Mouse (Mus musculus): ENCODE results near the gene Sept1. TPM values are rescaled to one million over a fixed set of nuclear protein-coding genes. Genes with fewer than 3 reads are reported as not detected.
A peak's percentile ranks its signal among the peaks of the same experiment; 100 is the strongest.
"Not testable (repeated sequence)": the region's sequence is repeated elsewhere in the genome, so short reads cannot be mapped to it uniquely, and the experiment has no call there.

Sept1 gene
- polyA plus RNA-seq, 1 experiment from 2014 or later, result 23.2 TPM

GRCm38 (mm10) chr7:127255965-127256364 is 23.0 kb upstream of the Sept1 start:
- Histone ChIP-seq H3K4me3 (ENCODE audit: low read length) (no peak overlapping the region), H3K9ac (ENCODE audit: low read length) (no peak overlapping the region), H3K27me3 (ENCODE audit: control insufficient read depth, insufficient read depth, low read depth, low read length) (no peaks in the 10 kb centered on the region), H3K4me1 (replicated peaks; ENCODE audit: control insufficient read depth, insufficient read depth, low read length) (peaks cover 18% of the 10 kb centered on the region), H3K36me3 (ENCODE audit: control insufficient read depth, insufficient read depth, low read length) (no peaks in the 10 kb centered on the region), H3K27ac (ENCODE audit: low read length) (no peak overlapping the region), H3K9me3 (ENCODE audit: control insufficient read depth, low read length) (no peaks in the 10 kb centered on the region), H3K4me2 (ENCODE audit: low read depth, low read length) (no peak overlapping the region)
- no peak for ATAC-seq (ENCODE audit: low read depth)
- 90% methylated on average over 2 of the region's 2 CpGs for WGBS

DNA sequence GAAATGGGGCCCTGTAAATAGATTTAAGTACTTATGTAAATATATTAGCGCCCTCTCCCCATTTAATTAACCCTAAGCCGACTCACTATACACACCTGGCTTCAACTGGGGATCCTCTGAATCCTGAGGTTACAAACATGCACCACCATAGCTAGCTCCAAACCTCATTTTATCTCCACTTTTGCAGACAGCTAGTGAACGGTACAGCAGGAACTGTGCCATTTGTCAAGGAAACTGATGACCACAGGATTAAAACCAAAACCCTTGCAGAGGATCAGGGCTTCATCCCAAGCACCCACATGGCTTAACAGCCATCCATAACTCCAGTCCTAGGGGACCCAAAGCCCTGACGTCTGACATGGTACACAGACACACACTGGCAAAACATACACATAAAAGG is 22.1 kb upstream of the Sept1 start:
- Histone ChIP-seq H3K36me3 (ENCODE audit: control insufficient read depth, insufficient read depth, low read length) (no peaks in the 10 kb centered on the region), H3K9me3 (ENCODE audit: control insufficient read depth, low read length) (no peaks in the 10 kb centered on the region), H3K27ac (ENCODE audit: low read length) (peak overlapping the region; percentile 81; the same call in 1 of the 2 replicates), H3K4me2 (ENCODE audit: low read depth, low read length) (peak overlapping the region; percentile 91), H3K9ac (ENCODE audit: low read length) (peak overlapping the region; percentile 78), H3K4me3 (ENCODE audit: low read length) (peak overlapping the region; percentile 72), H3K27me3 (ENCODE audit: control insufficient read depth, insufficient read depth, low read depth, low read length) (no peaks in the 10 kb centered on the region), H3K4me1 (replicated peaks; ENCODE audit: control insufficient read depth, insufficient read depth, low read length) (peaks cover 16% of the 10 kb centered on the region)
- WGBS, result 14% methylated on average over 4 of the region's 4 CpGs
- ATAC-seq (ENCODE audit: low read depth), result no peak

GRCm38 (mm10) chr7:127253821-127254769 is 21.2 kb upstream of the Sept1 start:
- Histone ChIP-seq H3K4me1 (replicated peaks; ENCODE audit: control insufficient read depth, insufficient read depth, low read length) (peaks cover 10% of the 10 kb centered on the region), H3K4me2 (ENCODE audit: low read depth, low read length) (peak overlapping the region; percentile 91)
- WGBS, result under 1% methylated on average over 136 of the region's 136 CpGs

GRCm38 (mm10) chr7:127253341-127253740 is 20.4 kb upstream of the Sept1 start:
- ATAC-seq (ENCODE audit: low read depth), result no peak
- 0 out of 2 replicates have a peak, but pooled peaks cover 3% of the 10 kb centered on the region for H3K36me3 ChIP-seq (ENCODE audit: control insufficient read depth, insufficient read depth, low read length)

More at GRCm38 (mm10) chr7:127253821-127254769, 21.2 kb upstream of the Sept1 start:
- Histone ChIP-seq H3K27ac (ENCODE audit: low read length) (peak overlapping the region; percentile 84), H3K9me3 (ENCODE audit: control insufficient read depth, low read length) (no peaks in the 10 kb centered on the region), H3K9ac (ENCODE audit: low read length) (peak overlapping the region; percentile 81), H3K36me3 (ENCODE audit: control insufficient read depth, insufficient read depth, low read length) (no peaks in the 10 kb centered on the region), H3K4me3 (ENCODE audit: low read length) (peak overlapping the region; percentile 72), H3K27me3 (ENCODE audit: control insufficient read depth, insufficient read depth, low read depth, low read length) (no peaks in the 10 kb centered on the region)
- ATAC-seq (ENCODE audit: low read depth), result peak; percentile 94

DNA sequence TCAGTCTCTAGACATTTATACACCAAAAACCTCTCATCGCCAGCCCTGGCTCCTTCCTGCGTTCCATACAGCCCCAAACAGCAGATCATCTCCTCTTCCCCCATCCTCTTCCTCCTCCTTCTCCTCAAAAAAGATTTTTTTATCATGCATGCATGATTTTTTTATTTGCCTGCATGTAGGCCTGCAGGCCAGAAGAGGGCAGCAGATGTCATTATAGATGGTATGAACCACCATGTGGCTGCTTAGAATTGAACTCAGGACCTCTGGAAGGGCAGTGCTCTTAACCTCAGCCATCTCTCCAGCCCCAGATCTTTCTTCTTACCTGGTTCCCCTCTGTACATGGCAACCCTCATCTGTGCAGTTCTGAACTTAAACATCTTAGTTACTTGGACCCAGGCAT is 19.5 kb upstream of the Sept1 start:
- Histone ChIP-seq H3K4me1 (replicated peaks; ENCODE audit: control insufficient read depth, insufficient read depth, low read length) (peaks cover 10% of the 10 kb centered on the region), H3K9me3 (ENCODE audit: control insufficient read depth, low read length) (no peaks in the 10 kb centered on the region), H3K27me3 (ENCODE audit: control insufficient read depth, insufficient read depth, low read depth, low read length) (no peaks in the 10 kb centered on the region), H3K9ac (ENCODE audit: low read length) (no peak overlapping the region), H3K36me3 (ENCODE audit: control insufficient read depth, insufficient read depth, low read length) (0 out of 2 replicates have a peak, but pooled peaks cover 3% of the 10 kb centered on the region), H3K27ac (ENCODE audit: low read length) (no peak overlapping the region), H3K4me3 (ENCODE audit: low read length) (no peak overlapping the region), H3K4me2 (ENCODE audit: low read depth, low read length) (no peak overlapping the region)
- WGBS, result 72% methylated on average over 2 of the region's 2 CpGs
- ATAC-seq (ENCODE audit: low read depth), result no peak

More at GRCm38 (mm10) chr7:127253341-127253740, 20.4 kb upstream of the Sept1 start:
- 67% methylated on average over 6 of the region's 6 CpGs for WGBS
- Histone ChIP-seq H3K4me1 (replicated peaks; ENCODE audit: control insufficient read depth, insufficient read depth, low read length) (peaks cover 10% of the 10 kb centered on the region), H3K9me3 (ENCODE audit: control insufficient read depth, low read length) (no peaks in the 10 kb centered on the region), H3K4me3 (ENCODE audit: low read length) (peak overlapping the region; percentile 72), H3K9ac (ENCODE audit: low read length) (peak overlapping the region; percentile 81), H3K27me3 (ENCODE audit: control insufficient read depth, insufficient read depth, low read depth, low read length) (no peaks in the 10 kb centered on the region), H3K4me2 (ENCODE audit: low read depth, low read length) (peak overlapping the region; percentile 91), H3K27ac (ENCODE audit: low read length) (peak overlapping the region; percentile 84)

DNA sequence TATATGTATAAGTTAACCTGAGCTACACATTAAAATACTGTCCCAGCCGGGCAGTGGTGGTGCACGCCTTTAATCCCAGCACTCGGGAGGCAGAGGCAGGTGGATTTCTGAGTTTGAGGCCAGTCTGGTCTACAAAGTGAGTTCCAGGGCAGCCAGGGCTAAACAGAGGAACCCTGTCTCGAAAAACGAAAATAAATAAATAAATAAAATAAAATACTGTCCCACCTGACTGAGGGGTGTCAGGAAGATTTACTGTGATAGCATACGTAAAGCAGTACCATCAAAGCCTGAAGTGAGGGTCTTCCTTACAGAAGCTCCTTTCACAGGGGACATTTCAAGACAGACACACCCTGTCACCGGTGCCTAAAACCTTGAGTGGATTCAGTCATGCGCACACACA is 17.6 kb upstream of the Sept1 start:
- not testable (repeated sequence) for H3K36me3 ChIP-seq (ENCODE audit: control insufficient read depth, insufficient read depth, low read length)
- WGBS, result 84% methylated on average over 8 of the region's 8 CpGs

DNA sequence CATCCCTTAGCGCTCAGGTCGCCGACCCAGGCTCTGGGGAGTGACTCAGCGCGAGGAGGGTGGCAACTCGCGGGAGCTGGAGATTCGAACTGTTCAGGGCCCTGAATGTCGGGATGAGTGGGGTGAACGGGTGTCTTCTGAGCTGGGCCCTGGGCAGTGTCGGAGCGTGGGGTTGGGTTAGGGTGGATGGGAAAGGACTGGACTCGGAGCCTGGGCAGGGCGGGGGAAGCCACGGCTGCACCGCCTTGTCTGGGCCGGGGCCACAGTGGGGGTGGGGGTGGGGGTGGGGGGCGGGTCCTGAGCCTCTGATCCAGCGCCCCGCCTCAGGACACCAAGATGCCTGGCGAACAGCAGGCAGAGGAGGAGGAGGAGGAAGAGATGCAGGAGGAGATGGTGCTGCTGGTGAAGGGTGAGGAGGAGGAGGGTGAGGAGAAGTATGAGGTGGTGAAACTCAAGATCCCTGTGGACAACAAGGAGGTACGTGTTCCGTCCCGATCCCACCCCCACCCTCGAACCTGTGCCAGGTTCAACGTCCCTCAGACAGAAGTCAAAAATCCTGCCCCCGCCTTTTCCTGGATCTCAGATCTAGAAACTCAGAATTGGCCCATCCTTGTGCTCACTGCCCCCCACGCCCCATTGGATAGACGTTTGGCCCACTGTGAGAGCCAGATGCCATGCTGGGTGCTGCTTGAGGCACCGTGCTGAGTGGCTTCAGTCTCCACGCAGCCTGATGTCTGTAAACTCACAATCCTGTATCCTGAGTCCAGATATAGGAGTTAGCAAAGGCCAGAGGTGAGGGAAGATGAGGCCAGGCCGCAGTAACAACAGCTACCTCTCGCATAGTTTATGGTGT is 12.0 kb upstream of the Sept1 start:
- H3K4me2 ChIP-seq (ENCODE audit: low read depth, low read length), result peak overlapping the region; percentile 84
- H3K4me3 ChIP-seq (ENCODE audit: low read length), result peak overlapping the region; percentile 94
- peaks cover 5% of the 10 kb centered on the region; the same call in 1 of the 2 replicates for H3K36me3 ChIP-seq (ENCODE audit: control insufficient read depth, insufficient read depth, low read length)
- H3K9ac ChIP-seq (ENCODE audit: low read length), result peak overlapping the region; percentile 97
- H3K4me1 ChIP-seq (replicated peaks; ENCODE audit: control insufficient read depth, insufficient read depth, low read length), result peaks cover 19% of the 10 kb centered on the region
- H3K27ac ChIP-seq (ENCODE audit: low read length), result peak overlapping the region; percentile 95
- no peaks in the 10 kb centered on the region for H3K27me3 ChIP-seq (ENCODE audit: control insufficient read depth, insufficient read depth, low read depth, low read length)
- H3K9me3 ChIP-seq (ENCODE audit: control insufficient read depth, low read length), result 0 out of 2 replicates have a peak, but pooled peaks cover 2% of the 10 kb centered on the region
- WGBS, result 7% methylated on average over 33 of the region's 33 CpGs
- ATAC-seq (ENCODE audit: low read depth), result peak; percentile 82

More for the DNA sequence above, 17.6 kb upstream of the Sept1 start:
- H3K9ac ChIP-seq (ENCODE audit: low read length); H3K27me3 ChIP-seq (ENCODE audit: control insufficient read depth, insufficient read depth, low read depth, low read length); H3K9me3 ChIP-seq (ENCODE audit: control insufficient read depth, low read length); H3K4me2 ChIP-seq (ENCODE audit: low read depth, low read length); H3K27ac ChIP-seq (ENCODE audit: low read length); ATAC-seq (ENCODE audit: low read depth); H3K4me3 ChIP-seq (ENCODE audit: low read length): not testable (repeated sequence)
- H3K4me1 ChIP-seq (replicated peaks; ENCODE audit: control insufficient read depth, insufficient read depth, low read length), result peaks cover 19% of the 10 kb centered on the region

- H3K9me3 ChIP-seq (ENCODE audit: control insufficient read depth, low read length), result 0 out of 2 replicates have a peak, but pooled peaks cover 2% of the 10 kb centered on the region
- peak; percentile 98 for ATAC-seq (ENCODE audit: low read depth)
- H3K4me2 ChIP-seq (ENCODE audit: low read depth, low read length), result peak within 1 kb of the TSS; percentile 84
- H3K36me3 ChIP-seq (ENCODE audit: control insufficient read depth, insufficient read depth, low read length), result peaks cover 5% of the 10 kb centered on the region; the same call in 1 of the 2 replicates
- under 1% methylated on average over 47 of the region's 56 CpGs for WGBS
- peak within 1 kb of the TSS; percentile 97 for H3K9ac ChIP-seq (ENCODE audit: low read length)
- peak within 1 kb of the TSS; percentile 95 for H3K27ac ChIP-seq (ENCODE audit: low read length)
- H3K4me3 ChIP-seq (ENCODE audit: low read length), result peak within 1 kb of the TSS; percentile 94
- H3K27me3 ChIP-seq (ENCODE audit: control insufficient read depth, insufficient read depth, low read depth, low read length), result no peaks in the 10 kb centered on the region
- H3K4me1 ChIP-seq (replicated peaks; ENCODE audit: control insufficient read depth, insufficient read depth, low read length), result peaks cover 19% of the 10 kb centered on the region
Observed at GRCm38 (mm10) chr7:127243870-127244657, 11.1 kb upstream of the Sept1 start, which contains the start of gene Zfp771. Gene Zfp771, plus strand, starts transcription at chr7:127244274.
